Mouse (Mus musculus) C2C12 (cell line): ENCODE data around the gene Zfp385b. TPM values are rescaled to one million over a fixed set of nuclear protein-coding genes. Genes with fewer than 3 reads are reported as not detected.

Source experiments
- H3K27me3 ChIP-seq: one replicate; pipeline ENCODE4 v1.6.1; 2011; ENCODE audit not compliant: control insufficient read depth, insufficient read depth, insufficient read length
- H3K36me3 ChIP-seq: one replicate; pipeline ENCODE4 v1.6.1; 2011; ENCODE audit not compliant: control insufficient read depth, insufficient read depth
- H3K4me3 ChIP-seq: one replicate; pipeline ENCODE4 v1.5.1; 2011; ENCODE audit warnings: mild to moderate bottlenecking, control low read depth; ENCODE audit not compliant: poor library complexity, insufficient read depth, severe bottlenecking
- H3K79me2 ChIP-seq: one replicate; pipeline ENCODE4 v1.6.1; 2011; ENCODE audit not compliant: control insufficient read depth, insufficient read depth
- H3K79me3 ChIP-seq: one replicate; pipeline ENCODE4 v1.6.1; 2011; ENCODE audit warnings: low read depth, control low read depth
- H3ac ChIP-seq: one replicate; pipeline ENCODE3; 2011; ENCODE audit warnings: low read depth; ENCODE audit not compliant: control insufficient read depth, insufficient read length
- CEBPB ChIP-seq: IDR thresholded peaks from one replicate; pipeline ENCODE4 v1.6.1; 2011; ENCODE audit warnings: low read depth, mild to moderate bottlenecking, control low read depth, moderate library complexity
- CTCF ChIP-seq: IDR thresholded peaks from one replicate; pipeline ENCODE4 v1.5.1; 2011; ENCODE audit not compliant: control insufficient read depth, insufficient read depth, insufficient read length
- FOSL1 ChIP-seq: IDR thresholded peaks from one replicate; pipeline ENCODE4 v1.8.0; 2011; ENCODE audit warnings: mild to moderate bottlenecking, low read length; ENCODE audit not compliant: poor library complexity, insufficient read depth, severe bottlenecking
- MAX ChIP-seq: IDR thresholded peaks from one replicate; pipeline ENCODE4 v1.6.1; 2011; ENCODE audit warnings: mild to moderate bottlenecking, control low read depth
- MYOD1 ChIP-seq: IDR thresholded peaks from one replicate; pipeline ENCODE4 v1.6.1; 2011; ENCODE audit warnings: low read depth; ENCODE audit not compliant: control insufficient read depth, insufficient read length
- MYOG ChIP-seq: IDR thresholded peaks from one replicate; pipeline ENCODE4 v1.6.1; 2011; ENCODE audit not compliant: control insufficient read depth, insufficient read length; ENCODE audit errors: extremely low read depth
- USF1 ChIP-seq: IDR thresholded peaks from one replicate; pipeline ENCODE4 v1.6.1; 2011; ENCODE audit warnings: low read depth, mild to moderate bottlenecking, control low read depth, moderate library complexity
- polyA plus RNA-seq: library from polyadenylated mRNA; unstranded; fragments of >200 nt; fragmentation: generic; extraction: Trizol; gene quantifications from one replicate; pipeline ENCODE4 v1.2.1, GENCODE M21; 2012; ENCODE audit warnings: missing spikeins

The Zfp385b gene
- polyA plus RNA-seq, 1 experiment, result 0.01 TPM

GRCm38 (mm10) chr2:77672215-77672905, 147.1 kb downstream of the Zfp385b start:
- TF ChIP-seq MAX (no peak), USF1 (no peak)
- Histone ChIP-seq H3K4me3 (no peak overlapping the region), H3K79me3 (no peaks in the 10 kb centered on the region), H3K27me3 (no peaks in the 10 kb centered on the region), H3ac (no peak overlapping the region), H3K79me2 (no peaks in the 10 kb centered on the region), H3K36me3 (no peaks in the 10 kb centered on the region)

GRCm38 (mm10) chr2:77662171-77662570, 157.3 kb downstream of the Zfp385b start:
- no peak for TF ChIP-seq USF1
- TF ChIP-seq MYOG, result no peak
- no peak for TF ChIP-seq MAX
- no peak for TF ChIP-seq MYOD1
- no peak for TF ChIP-seq CTCF
- TF ChIP-seq FOSL1, result peak; percentile 60
- TF ChIP-seq CEBPB, result no peak
- H3K4me3 ChIP-seq, result no peak overlapping the region
- H3K36me3 ChIP-seq, result no peaks in the 10 kb centered on the region
- H3K79me3 ChIP-seq, result no peaks in the 10 kb centered on the region
- H3K27me3 ChIP-seq, result no peaks in the 10 kb centered on the region
- no peaks in the 10 kb centered on the region for H3K79me2 ChIP-seq
- no peak overlapping the region for H3ac ChIP-seq

- Histone ChIP-seq H3K36me3 (no peaks in the 10 kb centered on the region), H3K79me3 (no peaks in the 10 kb centered on the region), H3K4me3 (no peak overlapping the region), H3K27me3 (no peaks in the 10 kb centered on the region), H3K79me2 (no peaks in the 10 kb centered on the region), H3ac (no peak overlapping the region)
- TF ChIP-seq USF1, result no peak
- no peak for TF ChIP-seq CTCF
- no peak for TF ChIP-seq MYOD1
- no peak for TF ChIP-seq MYOG
- no peak for TF ChIP-seq FOSL1
- no peak for TF ChIP-seq MAX
- no peak for TF ChIP-seq CEBPB
Measured at GRCm38 (mm10) chr2:77653686-77654085, 165.8 kb downstream of the Zfp385b start.

- Histone ChIP-seq H3K27me3 (peaks cover 3% of the 10 kb centered on the region), H3K79me3 (no peaks in the 10 kb centered on the region), H3ac (no peak overlapping the region), H3K79me2 (no peaks in the 10 kb centered on the region), H3K36me3 (no peaks in the 10 kb centered on the region), H3K4me3 (no peak overlapping the region)
- TF ChIP-seq MAX (no peak), USF1 (no peak), CTCF (no peak), MYOG (no peak), MYOD1 (no peak), FOSL1 (no peak), CEBPB (no peak)
Measured at GRCm38 (mm10) chr2:77641521-77642170, 177.8 kb downstream of the Zfp385b start.

- no peaks in the 10 kb centered on the region for H3K79me2 ChIP-seq
- no peak overlapping the region for H3ac ChIP-seq
- TF ChIP-seq CTCF (no peak), CEBPB (no peak), FOSL1 (no peak), MAX (no peak), MYOD1 (no peak), MYOG (no peak), USF1 (no peak)
- H3K36me3 ChIP-seq, result no peaks in the 10 kb centered on the region
- H3K79me3 ChIP-seq, result no peaks in the 10 kb centered on the region
- peaks cover 3% of the 10 kb centered on the region for H3K27me3 ChIP-seq
- no peak overlapping the region for H3K4me3 ChIP-seq
Measured at GRCm38 (mm10) chr2:77639993-77640392, 179.4 kb downstream of the Zfp385b start.

GRCm38 (mm10) chr2:77631606-77632005, 187.8 kb downstream of the Zfp385b start:
- no peaks in the 10 kb centered on the region for H3K79me3 ChIP-seq
- TF ChIP-seq USF1 (no peak), CEBPB (no peak), MYOG (no peak), MYOD1 (no peak), CTCF (no peak), MAX (no peak), FOSL1 (no peak)
- H3K36me3 ChIP-seq, result no peaks in the 10 kb centered on the region
- H3K27me3 ChIP-seq, result no peaks in the 10 kb centered on the region
- no peaks in the 10 kb centered on the region for H3K79me2 ChIP-seq
- no peak overlapping the region for H3K4me3 ChIP-seq
- H3ac ChIP-seq, result no peak overlapping the region
